Mouse (Mus musculus) c-Kit-negative CD71-positive TER-119-positive erythroid progenitor cells, embryonic 14.5 days (primary cell): Measurements from ENCODE around the gene Tmc3.

Experiments
- DNase-seq: peaks from one replicate; pipeline ENCODE4 v3.0.0-alpha.2; 2013; ENCODE audit warnings: low read depth, low spot score

The Tmc3 gene

GRCm38 (mm10) chr7:83637781-83638583 lies 53.3 kb downstream of the Tmc3 start:
- DNase-seq: no peak

GRCm38 (mm10) chr7:83639084-83639483 lies 54.4 kb downstream of the Tmc3 start:
- DNase-seq: no peak

- DNase-seq: no peak
Observed at GRCm38 (mm10) chr7:83640581-83640980, 55.9 kb downstream of the Tmc3 start.

- no peak for DNase-seq
Observed at GRCm38 (mm10) chr7:83641163-83641562, 56.4 kb downstream of the Tmc3 start.

- no peak for DNase-seq
Observed at GRCm38 (mm10) chr7:83643581-83643980, 58.9 kb downstream of the Tmc3 start.

DNA sequence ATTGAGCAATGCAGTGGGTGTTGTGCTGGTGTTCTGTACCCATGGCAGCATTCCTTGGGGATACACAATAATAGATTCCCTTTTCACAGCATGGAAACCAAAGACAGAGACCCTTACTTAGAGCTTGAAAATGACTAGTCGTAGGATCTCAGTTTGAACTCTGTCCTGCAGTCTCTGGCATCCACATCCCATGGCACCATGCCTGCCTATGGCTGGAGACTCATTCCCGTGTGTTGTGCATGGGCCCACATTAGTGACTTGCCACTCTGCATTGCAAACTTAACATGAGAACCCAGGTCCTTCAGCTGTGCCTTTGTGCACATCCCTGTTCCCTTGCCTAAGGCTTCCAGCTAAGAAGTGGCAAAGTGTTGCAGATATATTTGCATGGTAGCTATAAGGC lies 60.0 kb downstream of the Tmc3 start:
- DNase-seq: no peak

DNA sequence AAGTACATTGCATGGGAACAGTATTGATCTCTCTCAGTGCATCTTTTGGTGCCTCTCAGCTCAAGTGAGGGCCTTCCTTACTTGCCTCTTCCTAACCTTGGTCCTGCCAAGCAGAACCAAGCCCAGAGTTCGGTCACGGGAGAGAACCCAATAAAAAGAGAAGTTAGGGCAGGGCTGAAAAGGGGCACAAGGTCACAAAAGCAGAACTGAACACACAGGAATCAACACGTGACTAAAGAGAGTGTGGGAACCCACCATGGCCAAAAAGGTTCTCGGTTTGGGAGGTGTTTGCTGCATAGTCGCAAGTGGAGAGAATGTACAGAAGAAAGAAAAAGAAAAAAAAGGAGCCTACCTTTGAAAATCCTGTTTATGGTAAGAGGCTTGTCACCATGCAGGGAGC lies 60.7 kb downstream of the Tmc3 start:
- no peak for DNase-seq

DNA sequence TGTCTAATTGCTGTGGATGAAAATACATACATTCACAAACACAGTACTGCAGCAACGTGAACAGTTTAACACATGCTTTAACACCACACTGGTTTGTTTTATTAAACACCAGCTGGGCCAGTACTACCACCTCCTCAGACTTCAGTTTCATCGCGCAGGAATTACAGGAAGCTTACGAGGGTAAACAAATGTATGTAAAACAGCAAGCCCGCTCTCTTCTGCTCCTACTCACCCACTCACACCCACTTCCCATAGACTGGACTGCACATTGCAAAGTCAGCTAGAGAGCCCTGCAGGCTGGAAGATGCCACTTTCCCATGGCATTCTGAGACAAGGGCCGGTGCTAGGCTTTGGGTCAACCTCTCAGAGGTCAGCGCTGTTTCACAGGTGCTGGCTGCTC lies 64.1 kb downstream of the Tmc3 start:
- DNase-seq: no peak

DNA sequence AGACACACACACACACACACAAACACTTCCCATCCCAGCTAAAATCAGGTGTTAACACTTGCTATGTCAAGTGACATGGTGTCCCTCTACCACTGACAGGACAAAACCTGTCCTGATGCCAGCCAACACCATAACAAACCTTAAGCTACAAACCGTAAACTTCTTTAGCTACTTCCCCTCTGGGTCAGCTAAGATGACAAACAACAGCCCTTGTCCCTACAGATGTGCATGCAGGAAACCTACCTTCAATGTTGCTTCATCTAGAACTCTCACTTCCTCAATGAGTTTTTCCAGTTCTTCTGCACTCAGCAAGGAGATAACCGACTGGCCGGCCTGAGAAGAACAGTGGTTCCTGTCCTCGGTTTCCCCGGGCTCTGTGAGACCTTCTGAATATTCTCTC lies 65.9 kb downstream of the Tmc3 start:
- no peak for DNase-seq

GRCm38 (mm10) chr7:83652498-83652897 lies 67.8 kb downstream of the Tmc3 start:
- no peak for DNase-seq

- DNase-seq: no peak
Observed at GRCm38 (mm10) chr7:83653605-83654051, 68.9 kb downstream of the Tmc3 start.

DNA sequence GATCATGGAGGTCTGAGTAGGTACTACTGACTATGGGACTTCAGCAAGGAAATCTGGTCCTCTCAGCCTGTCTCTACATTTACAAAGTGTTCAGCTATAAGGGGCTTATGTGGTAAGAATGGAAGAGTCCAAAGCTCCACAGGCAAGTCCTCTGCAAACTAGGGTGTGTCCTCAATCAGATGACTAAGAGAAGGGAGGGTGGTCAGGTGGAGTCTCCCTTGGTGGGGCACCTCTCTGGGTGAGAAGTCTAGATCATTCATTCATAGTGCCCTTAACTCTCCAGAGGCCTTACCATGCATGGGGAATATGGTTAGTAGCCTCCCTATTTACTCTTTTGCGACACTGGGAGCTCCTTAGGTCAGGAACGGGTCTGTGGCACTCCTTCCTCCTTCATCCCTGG lies 69.5 kb downstream of the Tmc3 start:
- no peak for DNase-seq

DNA sequence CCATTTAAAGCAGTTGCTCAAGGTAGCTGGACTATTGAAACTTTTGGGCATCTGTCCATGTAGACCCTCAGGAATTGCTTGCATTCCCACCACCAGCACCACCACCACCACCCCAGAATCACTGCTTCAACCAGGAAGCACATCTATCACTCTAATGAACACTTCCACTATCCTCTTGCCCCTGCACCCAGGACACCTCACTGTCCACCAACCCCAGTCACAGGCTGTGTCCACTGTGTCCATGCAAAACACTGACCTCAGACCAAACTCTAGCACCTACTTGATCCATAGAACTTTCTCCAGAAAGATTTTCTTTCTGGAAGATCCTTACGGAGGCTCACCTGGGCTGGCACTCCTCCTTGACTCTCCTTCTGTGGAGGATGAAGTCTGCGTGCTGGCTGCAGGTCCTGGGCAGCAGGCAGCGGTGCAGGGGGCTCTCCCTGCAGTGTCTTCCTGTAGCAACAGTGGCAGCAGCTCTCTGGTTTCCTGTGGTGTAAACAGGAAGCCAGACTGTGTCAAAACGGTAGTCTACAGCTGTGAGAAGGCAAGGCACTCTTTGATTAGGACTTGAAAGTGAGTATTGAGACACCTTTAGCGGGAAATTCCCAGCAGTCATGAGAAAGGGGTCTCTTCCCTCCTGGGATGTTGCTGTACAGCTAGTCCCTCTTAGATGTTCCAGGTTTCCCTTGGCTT lies 70.4 kb downstream of the Tmc3 start:
- no peak for DNase-seq

GRCm38 (mm10) chr7:83658716-83659115 lies 74.0 kb downstream of the Tmc3 start:
- DNase-seq: no peak

GRCm38 (mm10) chr7:83659159-83660065 lies 74.7 kb downstream of the Tmc3 start:
- DNase-seq: no peak

GRCm38 (mm10) chr7:83660273-83660691 lies 75.6 kb downstream of the Tmc3 start:
- DNase-seq: no peak

GRCm38 (mm10) chr7:83661031-83661430 lies 76.3 kb downstream of the Tmc3 start:
- no peak for DNase-seq

DNA sequence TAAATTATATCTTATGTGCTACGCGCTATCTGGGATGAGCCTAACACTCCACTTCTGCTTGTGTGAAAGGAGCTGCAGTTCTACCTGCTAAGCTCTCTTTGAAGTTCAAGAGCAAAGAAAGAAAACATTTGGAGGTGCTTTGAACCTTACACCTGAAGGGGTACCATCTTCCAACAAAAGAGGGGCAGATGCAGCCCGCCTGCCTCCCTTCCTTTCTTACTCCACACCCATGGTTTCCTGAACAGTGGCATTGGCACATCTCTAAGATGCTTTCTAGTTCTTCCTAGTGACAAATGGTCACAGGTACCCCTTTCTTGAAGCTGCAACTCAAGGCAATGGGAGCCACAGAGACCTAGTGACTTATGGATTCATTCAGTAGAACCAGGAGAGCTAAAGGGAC lies 77.0 kb downstream of the Tmc3 start:
- DNase-seq: no peak

- DNase-seq: no peak
Observed at GRCm38 (mm10) chr7:83662711-83663375, 78.1 kb downstream of the Tmc3 start.

DNA sequence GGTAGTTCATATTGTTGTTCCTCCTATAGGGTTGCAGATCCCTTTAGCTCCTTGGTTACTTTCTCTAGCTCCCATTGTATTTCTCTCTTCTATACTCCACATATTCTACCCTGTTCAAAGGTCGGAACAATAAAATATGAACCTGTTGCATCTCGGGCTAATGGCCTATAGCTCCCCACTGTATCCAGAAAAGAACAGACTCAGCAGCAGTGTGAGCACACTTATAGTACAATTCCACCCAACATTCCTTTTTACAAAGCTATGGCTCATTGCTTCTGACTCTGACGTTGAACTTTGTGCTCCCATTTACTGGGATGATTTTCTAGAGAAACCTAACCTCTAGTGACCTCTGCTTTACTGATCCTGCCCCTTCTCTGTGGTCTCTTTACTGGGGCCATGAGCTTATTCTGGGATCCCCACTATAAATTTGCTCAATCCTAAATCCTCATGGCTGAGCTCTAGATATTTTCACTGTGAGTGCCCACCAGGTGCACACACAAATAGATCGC lies 81.4 kb downstream of the Tmc3 start:
- DNase-seq: no peak

DNA sequence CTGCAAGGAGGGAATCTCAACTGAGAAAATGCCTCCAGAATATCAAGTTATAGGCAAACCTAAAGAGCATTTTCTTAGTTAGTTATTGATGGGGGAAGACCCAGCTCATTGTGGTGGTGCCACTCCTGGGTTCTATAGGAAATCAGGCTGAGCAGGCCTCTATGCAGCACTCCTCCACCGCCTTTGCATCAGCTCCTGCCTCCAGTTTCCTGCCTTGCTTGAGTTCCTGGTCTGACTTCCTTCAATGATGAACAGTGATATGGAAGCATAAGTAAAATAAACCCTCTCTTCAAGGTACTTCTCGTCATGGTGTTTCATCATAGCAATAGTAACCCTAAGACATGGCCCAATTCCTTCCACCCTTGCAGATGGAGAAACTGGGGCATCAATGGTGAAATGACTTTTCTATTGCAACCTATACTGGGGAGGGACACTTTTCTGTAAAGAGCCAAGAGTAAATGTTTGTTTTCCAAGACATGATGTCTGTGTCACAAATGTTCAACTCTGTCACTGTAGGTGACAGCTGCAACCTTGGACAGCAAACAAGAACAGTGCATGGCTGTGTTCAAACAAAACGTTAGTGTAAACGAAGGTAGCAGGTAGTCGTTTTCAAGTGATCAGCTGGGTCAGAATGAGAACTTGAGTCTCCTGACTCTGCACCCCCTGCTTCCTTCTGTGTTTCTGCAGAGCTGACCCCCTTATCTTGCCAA lies 83.4 kb downstream of the Tmc3 start:
- no peak for DNase-seq
